Mouse (Mus musculus): ENCODE data around the gene S100a2. TPM values are rescaled to one million over a fixed set of nuclear protein-coding genes. Genes with fewer than 3 reads are reported as not detected.

S100a2 gene
- total and polyA plus RNA-seq, 3 experiments = not detected

Other genes with a start within 250 kb of the S100a2 start
- 1.4 and 1.9 TPM in 2 replicates for gene Slc27a3, start 200.3 kb upstream of the S100a2 start, total RNA-seq (2012; rRNA removed)
- gene Slc27a3, start 200.3 kb upstream of the S100a2 start, polyA plus RNA-seq (2012; ENCODE audit: insufficient read depth in 1 of 2, insufficient read length in 2 of 2, low read depth in 1 of 2, low replicate concordance in 2 of 2, missing spikeins in 1 of 2) = 1 to 10 TPM in 1 of 2 experiments, not detected in 1; 2.8 TPM
- gene Ints3, start 156.6 kb upstream of the S100a2 start, total RNA-seq (2012; rRNA removed) = 55.9 and 58.5 TPM in 2 replicates
- gene Ints3, start 156.6 kb upstream of the S100a2 start, polyA plus RNA-seq (2012; ENCODE audit: insufficient read depth in 1 of 2, insufficient read length in 2 of 2, low read depth in 1 of 2, low replicate concordance in 2 of 2, missing spikeins in 1 of 2) = 100 to 1,000 TPM; 101 to 115 TPM
- gene Npr1, start 124.4 kb upstream of the S100a2 start, total RNA-seq (2012; rRNA removed) = not detected in 2 replicates
- gene Npr1, start 124.4 kb upstream of the S100a2 start, polyA plus RNA-seq (2012; ENCODE audit: insufficient read depth in 1 of 2, insufficient read length in 2 of 2, low read depth in 1 of 2, low replicate concordance in 2 of 2, missing spikeins in 1 of 2) = under 1 TPM in 1 of 2 experiments, not detected in 1; 0.11 TPM
- gene Ilf2, start 114.1 kb upstream of the S100a2 start, total RNA-seq (2012; rRNA removed) = 162 and 175 TPM in 2 replicates
- 100 to 1,000 TPM; 107 to 223 TPM for gene Ilf2, start 114.1 kb upstream of the S100a2 start, polyA plus RNA-seq (2012; ENCODE audit: insufficient read depth in 1 of 2, insufficient read length in 2 of 2, low read depth in 1 of 2, low replicate concordance in 2 of 2, missing spikeins in 1 of 2)
- 24.5 and 25.2 TPM in 2 replicates for gene Snapin, start 99.2 kb upstream of the S100a2 start, total RNA-seq (2012; rRNA removed)
- 10 to 100 TPM in 1 of 2 experiments, not detected in 1; 46.8 TPM for gene Snapin, start 99.2 kb upstream of the S100a2 start, polyA plus RNA-seq (2012; ENCODE audit: insufficient read depth in 1 of 2, insufficient read length in 2 of 2, low read depth in 1 of 2, low replicate concordance in 2 of 2, missing spikeins in 1 of 2)
- 201 and 202 TPM in 2 replicates for gene Chtop, start 80.7 kb upstream of the S100a2 start, total RNA-seq (2012; rRNA removed)
- gene Chtop, start 80.7 kb upstream of the S100a2 start, polyA plus RNA-seq (2012; ENCODE audit: insufficient read depth in 1 of 2, insufficient read length in 2 of 2, low read depth in 1 of 2, low replicate concordance in 2 of 2, missing spikeins in 1 of 2) = 100 to 1,000 TPM in 1 of 2 experiments, not detected in 1; 320 TPM
- 8.7 and 14.4 TPM in 2 replicates for gene S100a1, start 75.9 kb upstream of the S100a2 start, total RNA-seq (2012; rRNA removed)
- gene S100a1, start 75.9 kb upstream of the S100a2 start, polyA plus RNA-seq (2012; ENCODE audit: insufficient read depth in 1 of 2, insufficient read length in 2 of 2, low read depth in 1 of 2, low replicate concordance in 2 of 2, missing spikeins in 1 of 2) = 10 to 100 TPM in 1 of 2 experiments, not detected in 1; 22.2 TPM
- gene S100a13, start 75.8 kb upstream of the S100a2 start, total RNA-seq (2012; rRNA removed) = 26.1 and 29.9 TPM in 2 replicates
- 10 to 100 TPM in 1 of 2 experiments, not detected in 1; 22.0 TPM for gene S100a13, start 75.8 kb upstream of the S100a2 start, polyA plus RNA-seq (2012; ENCODE audit: insufficient read depth in 1 of 2, insufficient read length in 2 of 2, low read depth in 1 of 2, low replicate concordance in 2 of 2, missing spikeins in 1 of 2)
- not detected in 2 replicates for gene S100a14, start 63.4 kb upstream of the S100a2 start, total RNA-seq (2012; rRNA removed)
- not detected for gene S100a14, start 63.4 kb upstream of the S100a2 start, polyA plus RNA-seq (2012; ENCODE audit: insufficient read depth in 1 of 2, insufficient read length in 2 of 2, low read depth in 1 of 2, low replicate concordance in 2 of 2, missing spikeins in 1 of 2)
- not detected in 2 replicates for gene S100a16, start 53.0 kb upstream of the S100a2 start, total RNA-seq (2012; rRNA removed)
- not detected for gene S100a16, start 53.0 kb upstream of the S100a2 start, polyA plus RNA-seq (2012; ENCODE audit: insufficient read depth in 1 of 2, insufficient read length in 2 of 2, low read depth in 1 of 2, low replicate concordance in 2 of 2, missing spikeins in 1 of 2)
- 0.04 TPM in 1 of 2 replicates, not detected in the other for gene S100a3, start 29.7 kb upstream of the S100a2 start, total RNA-seq (2012; rRNA removed)
- gene S100a3, start 29.7 kb upstream of the S100a2 start, polyA plus RNA-seq (2012; ENCODE audit: insufficient read depth in 1 of 2, insufficient read length in 2 of 2, low read depth in 1 of 2, low replicate concordance in 2 of 2, missing spikeins in 1 of 2) = under 1 TPM in 1 of 2 experiments, not detected in 1; 0.03 TPM
- not detected in 2 replicates for gene Gm42674, start 11.7 kb downstream of the S100a2 start, total RNA-seq (2012; rRNA removed)
- not detected for gene Gm42674, start 11.7 kb downstream of the S100a2 start, polyA plus RNA-seq (2012; ENCODE audit: insufficient read depth in 1 of 2, insufficient read length in 2 of 2, low read depth in 1 of 2, low replicate concordance in 2 of 2, missing spikeins in 1 of 2)
- gene S100a4, start 13.5 kb downstream of the S100a2 start, total RNA-seq (2012; rRNA removed) = 0.73 and 0.82 TPM in 2 replicates
- 1 to 10 TPM in 1 of 2 experiments, not detected in 1; 2.3 TPM for gene S100a4, start 13.5 kb downstream of the S100a2 start, polyA plus RNA-seq (2012; ENCODE audit: insufficient read depth in 1 of 2, insufficient read length in 2 of 2, low read depth in 1 of 2, low replicate concordance in 2 of 2, missing spikeins in 1 of 2)
- gene S100a5, start 18.3 kb downstream of the S100a2 start, total RNA-seq (2012; rRNA removed) = not detected in 2 replicates
- gene S100a5, start 18.3 kb downstream of the S100a2 start, polyA plus RNA-seq (2012; ENCODE audit: insufficient read depth in 1 of 2, insufficient read length in 2 of 2, low read depth in 1 of 2, low replicate concordance in 2 of 2, missing spikeins in 1 of 2) = not detected
- 0.85 and 2.1 TPM in 2 replicates for gene S100a6, start 22.6 kb downstream of the S100a2 start, total RNA-seq (2012; rRNA removed)
- gene S100a6, start 22.6 kb downstream of the S100a2 start, polyA plus RNA-seq (2012; ENCODE audit: insufficient read depth in 1 of 2, insufficient read length in 2 of 2, low read depth in 1 of 2, low replicate concordance in 2 of 2, missing spikeins in 1 of 2) = 1 to 10 TPM in 1 of 2 experiments, not detected in 1; 4.7 TPM
- gene S100a7a, start 63.8 kb downstream of the S100a2 start, total RNA-seq (2012; rRNA removed) = not detected in 2 replicates
- gene S100a7a, start 63.8 kb downstream of the S100a2 start, polyA plus RNA-seq (2012; ENCODE audit: insufficient read depth in 1 of 2, insufficient read length in 2 of 2, low read depth in 1 of 2, low replicate concordance in 2 of 2, missing spikeins in 1 of 2) = not detected
- not detected in 2 replicates for gene S100a8, start 78.7 kb downstream of the S100a2 start, total RNA-seq (2012; rRNA removed)
- gene S100a8, start 78.7 kb downstream of the S100a2 start, polyA plus RNA-seq (2012; ENCODE audit: insufficient read depth in 1 of 2, insufficient read length in 2 of 2, low read depth in 1 of 2, low replicate concordance in 2 of 2, missing spikeins in 1 of 2) = not detected
- gene S100a9, start 105.5 kb downstream of the S100a2 start, total RNA-seq (2012; rRNA removed) = not detected in 2 replicates
- not detected for gene S100a9, start 105.5 kb downstream of the S100a2 start, polyA plus RNA-seq (2012; ENCODE audit: insufficient read depth in 1 of 2, insufficient read length in 2 of 2, low read depth in 1 of 2, low replicate concordance in 2 of 2, missing spikeins in 1 of 2)
- gene Pglyrp4, start 136.7 kb downstream of the S100a2 start, total RNA-seq (2012; rRNA removed) = not detected in 2 replicates
- gene Pglyrp4, start 136.7 kb downstream of the S100a2 start, polyA plus RNA-seq (2012; ENCODE audit: insufficient read depth in 1 of 2, insufficient read length in 2 of 2, low read depth in 1 of 2, low replicate concordance in 2 of 2, missing spikeins in 1 of 2) = not detected
- not detected in 2 replicates for gene Gm5849, start 187.6 kb downstream of the S100a2 start, total RNA-seq (2012; rRNA removed)
- not detected for gene Gm5849, start 187.6 kb downstream of the S100a2 start, polyA plus RNA-seq (2012; ENCODE audit: insufficient read depth in 1 of 2, insufficient read length in 2 of 2, low read depth in 1 of 2, low replicate concordance in 2 of 2, missing spikeins in 1 of 2)